Mouse (Mus musculus): ENCODE data around the gene Fdps.

GRCm38 (mm10) chr3:89094021-89094420 is 7.7 kb downstream of the Fdps start:
- TF ChIP-seq POLR2A (IDR thresholded peaks at IDR 0.05; ENCODE audit: borderline replicate concordance, low read depth, low read length), result no peak
- TF ChIP-seq CTCF (IDR thresholded peaks at IDR 0.05; ENCODE audit: low read depth, low read length), result no peak

All from bone marrow macrophage, adult 2 months (primary cell).